Mouse (Mus musculus): Measurements from ENCODE around the gene Rfx4. TPM values are rescaled to one million over a fixed set of nuclear protein-coding genes. Genes with fewer than 3 reads are reported as not detected.

Gene Rfx4
- polyA plus RNA-seq, 1 experiment: 14.3 TPM

DNA sequence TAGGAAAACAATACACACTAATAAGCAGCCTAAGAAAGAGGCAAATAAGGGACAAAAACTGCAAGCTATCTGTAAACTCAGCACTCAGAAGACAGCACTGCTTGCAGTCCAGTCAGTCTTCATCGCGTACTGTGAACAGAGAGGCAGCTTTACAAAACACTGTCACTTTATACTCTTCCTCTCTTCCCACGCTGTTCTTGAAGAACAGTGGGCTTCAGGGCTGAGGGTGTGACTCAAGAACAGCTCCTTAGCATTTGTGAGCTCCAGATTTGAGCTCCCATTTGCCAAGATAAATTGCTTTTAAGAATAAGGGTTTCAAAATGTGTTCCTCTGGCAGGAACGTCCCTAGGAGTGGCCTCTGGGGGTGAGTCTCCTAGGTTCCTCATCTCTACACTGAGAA lies 194.5 kb downstream of the Rfx4 start:
- no peak overlapping the region for H3K4me3 ChIP-seq (ENCODE audit: insufficient read depth, low read length)
- no peak overlapping the region for H3K27ac ChIP-seq (ENCODE audit: insufficient read depth, low read length)
- peaks cover 8% of the 10 kb centered on the region; the same call in 1 of the 2 replicates for H3K4me1 ChIP-seq (ENCODE audit: control insufficient read depth, insufficient read depth, low read length)
- no peak for TF ChIP-seq POLR2A (IDR thresholded peaks at IDR 0.05; ENCODE audit: extremely low read depth, insufficient read depth, low read length)
- TF ChIP-seq CTCF (IDR thresholded peaks at IDR 0.05; ENCODE audit: extremely low read depth, insufficient read depth, low read length): no peak

DNA sequence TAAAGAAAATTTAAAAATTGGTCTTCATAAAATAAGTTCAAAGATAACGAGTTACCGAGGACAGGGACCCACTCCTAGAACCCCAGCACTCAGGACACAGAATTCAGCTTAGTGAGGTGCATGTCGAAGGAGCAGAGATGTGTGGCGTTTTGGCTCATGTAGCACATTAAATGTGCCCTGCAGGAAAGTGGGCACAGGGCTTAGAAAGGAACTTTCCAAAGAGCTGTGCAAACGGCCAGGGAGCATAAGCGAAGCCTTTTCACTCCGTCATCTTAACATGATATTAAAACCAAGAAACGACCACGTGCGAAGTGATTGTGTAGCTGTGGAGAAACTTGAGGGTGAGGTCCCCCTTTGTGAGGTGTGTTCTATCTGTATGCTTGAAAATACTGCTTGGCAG lies 198.4 kb downstream of the Rfx4 start:
- H3K4me3 ChIP-seq (ENCODE audit: insufficient read depth, low read length): no peak overlapping the region
- TF ChIP-seq POLR2A (IDR thresholded peaks at IDR 0.05; ENCODE audit: extremely low read depth, insufficient read depth, low read length) (no peak), CTCF (IDR thresholded peaks at IDR 0.05; ENCODE audit: extremely low read depth, insufficient read depth, low read length) (no peak)
- peaks cover 8% of the 10 kb centered on the region for H3K4me1 ChIP-seq (ENCODE audit: control insufficient read depth, insufficient read depth, low read length)
- no peak overlapping the region for H3K27ac ChIP-seq (ENCODE audit: insufficient read depth, low read length)

Other genes starting within 250 kb of the Rfx4 start
- 13.2 and 14.1 TPM in 2 replicates for gene Ckap4, start 222.0 kb upstream of the Rfx4 start, polyA plus RNA-seq (2012; rRNA removed)
- 22.0 and 22.4 TPM in 2 replicates for gene Tcp11l2, start 179.4 kb upstream of the Rfx4 start, polyA plus RNA-seq (2012; rRNA removed)
- 7.1 and 7.3 TPM in 2 replicates for gene Polr3b, start 133.8 kb upstream of the Rfx4 start, polyA plus RNA-seq (2012; rRNA removed)
- gene Ric8b, start 161.6 kb downstream of the Rfx4 start, polyA plus RNA-seq (2012; rRNA removed): 35.6 and 39.7 TPM in 2 replicates

Data from cortical plate, adult 2 months (tissue).